Mouse (Mus musculus) layer of hippocampus, adult 18-20 months (tissue): ENCODE measurements around the gene Pip4k2c. TPM values are rescaled to one million over a fixed set of nuclear protein-coding genes. Genes with fewer than 3 reads are reported as not detected.

Source experiments
- DNase-seq, 2 experiments: peaks; one replicate each; pipeline ENCODE4 v3.0.0; 2022; ENCODE audit warnings: low spot score in 2 of 2
- total RNA-seq, 2 experiments: library from RNA; stranded (reverse); gene quantifications; 2 replicates each; pipeline ENCODE4 v1.2.3; 2021

The Pip4k2c gene
- total RNA-seq, 2 experiments from 2014 or later, result 103 to 114 TPM

- DNase-seq, result no peak
These were observed 38.0 kb downstream of the Pip4k2c start for GRCm38 (mm10) chr10:127173148-127174065.

GRCm38 (mm10) chr10:127171631-127172200, 39.7 kb downstream of the Pip4k2c start:
- DNase-seq, result no peak

DNA sequence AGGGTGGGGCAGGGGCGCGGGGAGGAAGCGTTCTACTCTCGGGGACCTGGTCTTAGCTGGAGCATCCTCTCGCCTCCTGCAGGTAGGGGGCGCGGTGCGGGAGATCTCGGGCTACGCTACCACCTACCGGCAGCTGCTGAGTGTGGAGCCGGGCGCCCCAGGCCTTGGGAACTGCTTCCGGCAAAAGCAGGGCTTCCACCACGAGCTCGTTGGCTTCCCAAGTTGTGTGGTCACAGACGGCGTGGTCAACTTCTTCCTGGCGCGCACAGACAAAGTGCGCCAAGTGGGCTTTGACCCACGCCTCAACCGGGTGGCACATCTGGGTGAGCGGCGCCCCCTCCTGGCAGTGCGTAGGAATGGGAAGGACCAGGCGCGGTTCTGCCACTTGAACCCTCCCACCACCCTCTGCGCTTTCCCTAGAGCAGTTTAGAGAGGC, 40.5 kb downstream of the Pip4k2c start:
- peak in 1 of 2 experiments; percentile 67 for DNase-seq

GRCm38 (mm10) chr10:127170002-127170401, 41.4 kb downstream of the Pip4k2c start:
- DNase-seq, result peak in 1 of 2 experiments; percentile 44

DNA sequence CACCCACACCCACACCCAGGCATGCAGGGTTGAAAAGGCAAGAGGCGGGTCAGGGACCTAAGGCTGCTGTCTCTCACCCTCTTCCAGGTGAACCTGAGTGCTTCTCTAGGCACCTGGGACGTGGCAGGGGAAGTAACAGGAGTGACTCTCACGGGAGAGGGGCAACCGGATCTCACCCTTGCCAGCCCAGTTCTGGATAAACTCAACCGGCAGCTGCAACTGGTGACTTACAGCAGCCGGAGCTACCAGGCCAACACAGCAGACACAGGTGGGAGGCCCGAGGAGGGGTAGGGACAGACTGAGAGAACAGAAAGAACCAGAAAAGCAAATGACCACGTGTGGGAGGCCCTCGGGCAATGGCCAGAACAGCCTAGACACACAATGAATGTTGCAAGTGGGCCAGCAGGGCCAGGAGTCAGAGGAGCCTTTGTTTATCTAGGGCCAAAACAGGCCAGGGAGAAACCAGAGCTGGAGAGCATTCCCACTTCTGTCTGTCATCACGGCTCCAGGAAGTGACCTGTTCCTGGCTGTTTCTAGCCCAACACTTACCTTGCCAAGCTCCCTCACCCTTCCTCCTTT, 43.7 kb downstream of the Pip4k2c start:
- peak in 1 of 2 experiments; percentile 23 for DNase-seq

GRCm38 (mm10) chr10:127166771-127167613, 44.4 kb downstream of the Pip4k2c start:
- DNase-seq, result no peak

DNA sequence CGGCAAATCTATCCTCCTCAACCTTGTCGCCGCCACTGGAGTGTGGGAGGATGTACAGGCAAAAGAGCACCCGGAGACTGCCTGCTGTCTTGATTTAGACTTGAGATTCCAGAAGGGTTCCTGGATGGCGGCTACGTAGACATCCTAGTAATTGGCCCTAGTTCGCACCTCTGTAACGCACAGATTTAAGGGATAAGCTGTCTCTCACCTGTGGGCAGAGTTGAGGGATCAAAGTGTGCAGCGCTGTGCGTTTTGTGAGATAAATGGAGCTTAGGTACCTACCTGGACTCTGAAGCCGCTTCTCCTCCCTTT, 45.0 kb downstream of the Pip4k2c start:
- no peak for DNase-seq

GRCm38 (mm10) chr10:127165654-127166403, 45.6 kb downstream of the Pip4k2c start:
- DNase-seq, result peak in 1 of 2 experiments; percentile 65

DNA sequence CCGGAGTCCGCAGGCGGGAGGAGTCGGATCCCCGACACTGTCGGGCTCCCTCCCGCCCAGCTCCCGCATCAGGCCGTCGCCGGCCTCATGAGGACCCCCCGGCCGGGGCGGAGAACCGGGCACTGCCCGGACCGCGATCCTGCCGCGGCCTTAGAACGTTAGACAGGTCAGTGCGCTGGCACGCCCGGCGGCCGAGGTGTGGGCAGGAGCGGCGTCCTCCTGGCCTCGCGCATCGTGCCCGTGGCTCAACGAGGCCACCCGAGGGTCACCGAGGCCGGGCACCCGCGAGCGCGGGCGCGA, 46.1 kb downstream of the Pip4k2c start:
- DNase-seq, result no peak

DNA sequence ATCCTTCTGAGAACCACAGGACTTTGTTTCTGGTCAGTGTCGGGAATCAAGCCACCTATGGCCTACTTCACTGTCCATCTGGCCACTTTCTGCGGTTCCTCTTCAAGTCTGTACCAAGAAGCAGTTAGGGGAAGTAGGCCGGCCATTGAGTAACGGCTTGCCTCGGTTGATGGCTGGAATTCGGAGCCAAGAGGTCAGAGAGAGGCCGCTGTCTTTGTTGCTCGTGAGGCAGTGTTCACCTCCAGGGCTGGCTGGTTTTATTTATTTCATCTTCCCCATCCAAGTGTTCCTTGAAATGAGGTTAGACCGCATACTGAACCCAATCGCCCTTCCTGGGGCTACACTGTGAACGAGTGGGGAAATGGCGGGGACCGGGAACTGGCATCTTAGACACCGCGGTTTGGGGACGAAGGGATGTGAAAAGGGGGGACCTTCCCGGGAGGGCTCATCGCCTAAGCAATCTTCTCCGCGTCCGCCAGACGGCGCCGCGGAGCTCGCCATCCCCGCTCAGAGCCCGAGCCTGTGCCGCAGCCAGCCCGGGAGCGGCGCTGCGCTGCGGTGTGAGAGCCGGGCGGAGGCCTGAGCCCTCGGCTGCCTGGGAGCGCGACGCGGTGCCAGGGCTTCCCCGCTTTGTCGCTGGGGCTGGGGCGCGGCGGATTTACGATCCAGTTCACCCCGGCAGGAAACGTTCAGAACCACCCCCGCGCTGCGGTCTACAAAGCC, 46.6 kb downstream of the Pip4k2c start, which contains the start of gene B4galnt1:
TSS of gene B4galnt1 (plus strand) at position 595 of the 723 bp plus-strand sequence.
- DNase-seq, result peak; percentile 69 to 87

DNA sequence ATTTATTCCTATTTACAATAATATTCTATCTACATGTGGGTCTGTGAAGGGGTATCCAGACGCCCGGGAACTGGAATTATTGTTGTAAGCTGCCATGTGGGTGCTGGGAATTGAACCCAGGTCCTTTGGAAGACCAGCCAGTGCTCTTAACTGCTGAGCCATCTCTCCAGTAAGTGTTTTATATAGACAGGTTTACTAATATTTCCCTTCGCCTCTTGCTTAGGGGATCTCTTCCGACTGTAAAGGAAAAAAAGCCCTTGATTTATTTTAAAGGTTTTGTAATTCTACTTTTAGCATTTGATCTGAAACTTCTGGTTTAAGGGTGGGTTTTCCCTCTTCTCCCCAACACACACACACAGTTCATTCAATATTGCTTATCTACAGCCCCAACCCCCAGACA, 47.2 kb downstream of the Pip4k2c start:
- DNase-seq, result no peak

- DNase-seq, result peak in 1 of 2 experiments; percentile 38
These were observed 48.6 kb downstream of the Pip4k2c start for GRCm38 (mm10) chr10:127162771-127163261.

DNA sequence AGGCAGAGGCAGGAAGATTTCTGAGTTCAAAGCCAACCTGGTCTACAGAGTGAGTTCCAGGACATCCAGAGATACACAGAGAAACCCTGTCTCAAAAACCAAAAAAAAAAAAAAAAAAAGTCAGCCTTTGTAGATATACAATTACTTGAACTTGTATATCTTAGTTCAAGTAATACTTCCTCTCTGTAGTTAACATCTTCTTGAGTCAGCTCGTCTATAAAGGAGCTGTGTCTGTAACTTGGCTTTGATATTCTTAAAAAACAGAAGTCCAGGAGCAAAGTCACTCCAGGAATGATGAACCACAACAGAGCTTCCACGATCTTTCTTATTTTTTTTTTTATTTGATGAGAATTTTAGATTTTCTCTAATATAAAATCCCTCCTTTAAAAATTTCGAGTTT, 50.7 kb downstream of the Pip4k2c start:
- no peak for DNase-seq

DNA sequence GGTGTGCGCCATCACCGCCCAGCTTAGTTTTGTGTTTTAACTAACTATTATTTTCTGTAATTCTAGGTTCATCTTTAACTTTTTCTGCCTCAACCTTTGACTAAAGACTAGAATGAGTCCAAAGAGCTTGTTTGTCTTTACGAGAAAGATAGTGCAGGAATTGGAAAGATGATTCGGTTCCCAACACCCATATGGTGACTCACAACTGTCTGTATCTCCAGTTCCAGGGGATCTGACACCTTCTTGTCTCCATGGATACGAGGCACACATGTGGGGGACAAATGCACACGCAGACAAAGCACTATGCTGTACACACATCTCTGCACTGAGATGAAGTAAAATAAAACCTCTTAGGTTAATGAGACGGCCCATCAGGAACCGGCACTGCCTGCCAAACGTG, 51.3 kb downstream of the Pip4k2c start:
- DNase-seq, result peak in 1 of 2 experiments; percentile 44

- no peak for DNase-seq
These were observed 52.9 kb downstream of the Pip4k2c start for GRCm38 (mm10) chr10:127158471-127158870.

GRCm38 (mm10) chr10:127156511-127156910, 54.9 kb downstream of the Pip4k2c start:
- no peak for DNase-seq

DNA sequence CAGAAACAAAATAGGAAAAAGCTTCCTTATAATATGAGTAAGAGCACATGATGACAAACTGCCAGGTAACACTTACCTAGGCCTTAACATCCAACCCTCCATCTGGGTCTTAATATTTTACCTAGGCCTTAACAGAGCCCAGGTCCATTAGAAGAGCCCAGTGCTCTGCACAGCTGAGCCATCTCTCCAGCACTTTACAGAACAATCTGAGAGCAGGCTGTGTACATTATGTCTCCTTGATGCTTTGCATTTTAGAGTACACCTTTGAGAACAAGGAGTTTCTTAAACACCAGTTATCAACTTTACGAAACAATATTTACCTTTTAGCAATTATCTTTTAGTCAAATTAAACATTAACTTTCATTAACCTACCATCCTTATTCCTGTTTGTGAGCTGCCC, 55.3 kb downstream of the Pip4k2c start:
- DNase-seq, result no peak

GRCm38 (mm10) chr10:127154652-127155051, 56.7 kb downstream of the Pip4k2c start:
- no peak for DNase-seq

DNA sequence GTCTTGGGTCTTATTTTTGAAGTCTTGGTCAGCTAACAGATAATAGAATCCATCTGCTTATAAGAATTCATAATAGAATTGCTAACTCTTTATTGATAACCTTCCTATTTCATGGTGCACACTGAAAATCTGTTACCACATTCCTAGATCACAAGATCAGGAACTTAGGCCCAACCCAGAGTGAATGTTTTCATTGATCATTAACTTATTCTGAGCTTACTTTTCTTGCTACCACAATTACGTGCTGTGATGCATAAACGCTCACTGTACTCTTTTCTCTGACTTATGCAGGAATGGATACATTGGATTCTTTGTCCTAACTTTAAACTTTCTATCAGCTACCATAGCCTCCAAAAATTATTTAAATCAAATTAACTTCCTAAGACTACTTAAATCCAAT, 57.1 kb downstream of the Pip4k2c start:
- DNase-seq, result no peak

DNA sequence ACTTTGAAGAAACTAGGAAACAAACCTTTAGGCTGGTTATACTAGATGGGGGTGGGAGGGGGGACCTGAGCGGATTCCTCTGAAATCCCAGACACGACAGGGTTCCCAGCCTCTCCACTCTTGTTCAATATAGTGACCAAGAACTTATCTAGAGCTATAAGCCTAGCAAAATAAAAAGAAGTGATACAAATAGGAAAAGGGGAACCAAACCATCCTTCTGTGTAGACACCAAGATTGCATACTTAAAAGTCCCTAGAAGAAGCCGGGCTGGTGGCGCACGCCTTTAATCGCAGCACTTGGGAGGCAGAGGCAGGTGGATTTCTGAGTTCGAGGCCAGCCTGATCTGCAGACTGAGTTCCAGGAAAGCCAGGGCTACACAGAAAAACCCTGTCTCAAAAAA, 58.1 kb downstream of the Pip4k2c start:
- DNase-seq, result no peak
